Mouse (Mus musculus): ENCODE results near the gene Mapk9. TPM values are rescaled to one million over a fixed set of nuclear protein-coding genes. Genes with fewer than 3 reads are reported as not detected.

Mapk9 gene
- polyA plus RNA-seq, 1 experiment from 2014 or later, result 38.4 TPM

DNA sequence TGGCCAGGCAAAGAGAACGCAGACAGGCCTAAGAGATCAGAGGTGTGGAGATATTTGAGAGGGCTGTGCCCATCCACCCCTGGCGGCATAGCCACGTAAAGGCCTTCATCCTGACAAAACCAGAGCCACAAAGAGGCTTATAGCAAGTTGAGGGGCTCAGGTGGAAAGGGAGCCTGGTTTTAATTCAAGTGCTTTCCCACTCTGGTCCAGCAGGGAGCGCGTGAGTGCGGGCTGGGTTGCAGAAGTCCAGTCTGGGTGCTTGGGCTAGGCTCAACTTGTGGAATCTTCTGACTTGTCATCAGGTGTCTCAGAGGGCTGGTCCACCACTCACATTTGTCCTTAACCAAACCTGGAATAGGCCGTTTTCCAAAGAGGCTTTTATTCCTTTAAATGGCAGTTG is 56.8 kb downstream of the Mapk9 start:
- peak; percentile 83 for TF ChIP-seq CTCF (IDR thresholded peaks at IDR 0.05; ENCODE audit: low read depth)
- peak; percentile 25; the same call in 1 of the 2 replicates for ATAC-seq (ENCODE audit: insufficient read depth)
- Histone ChIP-seq H3K36me3 (ENCODE audit: insufficient read depth) (no peaks in the 10 kb centered on the region), H3K4me2 (no peak overlapping the region), H3K4me1 (ENCODE audit: insufficient read depth) (no peaks in the 10 kb centered on the region), H3K27ac (ENCODE audit: low read depth) (no peak overlapping the region), H3K9me3 (ENCODE audit: low read depth, low read length) (no peaks in the 10 kb centered on the region), H3K4me3 (ENCODE audit: low read depth, low read length) (no peak overlapping the region), H3K27me3 (ENCODE audit: insufficient read depth, low read length) (peaks cover 30% of the 10 kb centered on the region), H3K9ac (no peak overlapping the region)
- DNase-seq, result peak; percentile 73
- WGBS, result 14% methylated on average over 7 of the region's 7 CpGs

DNA sequence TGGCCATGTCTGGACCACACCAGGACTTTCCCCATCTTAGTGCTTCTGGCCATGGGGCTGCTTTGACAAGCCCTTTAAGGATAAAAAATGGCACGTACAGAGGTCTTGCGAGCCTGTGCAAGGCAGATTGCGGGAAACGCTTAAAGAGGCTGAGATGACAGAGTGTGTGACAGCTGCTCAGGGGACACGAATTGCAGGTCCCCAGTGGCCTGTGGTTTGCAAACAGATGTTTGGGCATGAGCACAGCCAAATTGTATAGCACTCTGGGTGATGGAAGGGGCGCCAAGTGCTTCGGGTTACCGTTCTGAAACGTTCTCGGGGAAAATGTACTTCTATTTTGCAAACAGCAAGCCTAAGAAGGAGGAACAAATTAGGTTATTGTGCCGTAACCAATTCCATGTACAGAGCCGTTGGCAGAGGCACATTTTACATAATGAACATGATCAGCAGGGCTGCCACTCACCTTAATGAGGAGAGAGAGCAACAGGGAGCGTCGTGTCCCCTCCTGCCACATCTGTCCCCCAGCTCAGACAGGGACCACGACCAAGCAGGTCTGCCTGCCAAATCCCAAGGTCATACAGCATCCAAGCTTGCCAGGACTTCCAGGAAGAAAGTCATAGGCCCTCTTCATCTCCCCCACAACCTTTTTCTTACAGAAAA is 72.1 kb downstream of the Mapk9 start:
- Histone ChIP-seq H3K27ac (ENCODE audit: low read depth) (no peak overlapping the region), H3K9me3 (ENCODE audit: low read depth, low read length) (no peaks in the 10 kb centered on the region), H3K9ac (no peak overlapping the region), H3K4me3 (ENCODE audit: low read depth, low read length) (no peak overlapping the region), H3K4me1 (ENCODE audit: insufficient read depth) (no peaks in the 10 kb centered on the region), H3K27me3 (ENCODE audit: insufficient read depth, low read length) (no peaks in the 10 kb centered on the region), H3K36me3 (ENCODE audit: insufficient read depth) (no peaks in the 10 kb centered on the region), H3K4me2 (no peak overlapping the region)
- WGBS, result 43% methylated on average over 15 of the region's 15 CpGs
- TF ChIP-seq CTCF (IDR thresholded peaks at IDR 0.05; ENCODE audit: low read depth), result no peak
- ATAC-seq (ENCODE audit: insufficient read depth), result no peak
- no peak for DNase-seq

GRCm38 (mm10) chr11:49919304-49919703 is 72.8 kb downstream of the Mapk9 start:
- H3K4me3 ChIP-seq (ENCODE audit: low read depth, low read length), result no peak overlapping the region
- no peaks in the 10 kb centered on the region for H3K36me3 ChIP-seq (ENCODE audit: insufficient read depth)
- no peak overlapping the region for H3K9ac ChIP-seq
- no peaks in the 10 kb centered on the region for H3K9me3 ChIP-seq (ENCODE audit: low read depth, low read length)
- H3K4me1 ChIP-seq (ENCODE audit: insufficient read depth), result no peaks in the 10 kb centered on the region
- 85% methylated on average over 6 of the region's 6 CpGs for WGBS
- DNase-seq, result no peak
- TF ChIP-seq CTCF (IDR thresholded peaks at IDR 0.05; ENCODE audit: low read depth), result no peak
- no peak for ATAC-seq (ENCODE audit: insufficient read depth)
- H3K4me2 ChIP-seq, result no peak overlapping the region
- no peaks in the 10 kb centered on the region for H3K27me3 ChIP-seq (ENCODE audit: insufficient read depth, low read length)
- no peak overlapping the region for H3K27ac ChIP-seq (ENCODE audit: low read depth)

- no peak for TF ChIP-seq CTCF (IDR thresholded peaks at IDR 0.05; ENCODE audit: low read depth)
- Histone ChIP-seq H3K36me3 (ENCODE audit: insufficient read depth) (no peaks in the 10 kb centered on the region), H3K27me3 (ENCODE audit: insufficient read depth, low read length) (no peaks in the 10 kb centered on the region), H3K9ac (no peak overlapping the region), H3K27ac (ENCODE audit: low read depth) (no peak overlapping the region), H3K4me3 (ENCODE audit: low read depth, low read length) (no peak overlapping the region), H3K4me2 (no peak overlapping the region), H3K9me3 (ENCODE audit: low read depth, low read length) (no peaks in the 10 kb centered on the region), H3K4me1 (ENCODE audit: insufficient read depth) (no peaks in the 10 kb centered on the region)
- WGBS, result 76% methylated on average over 9 of the region's 9 CpGs
- no peak for ATAC-seq (ENCODE audit: insufficient read depth)
- no peak for DNase-seq
These were observed 77.0 kb downstream of the Mapk9 start for GRCm38 (mm10) chr11:49923539-49923938.

GRCm38 (mm10) chr11:49926183-49926582 is 79.6 kb downstream of the Mapk9 start:
- Histone ChIP-seq H3K4me2 (no peak overlapping the region), H3K27me3 (ENCODE audit: insufficient read depth, low read length) (no peaks in the 10 kb centered on the region), H3K4me3 (ENCODE audit: low read depth, low read length) (no peak overlapping the region), H3K36me3 (ENCODE audit: insufficient read depth) (no peaks in the 10 kb centered on the region), H3K9me3 (ENCODE audit: low read depth, low read length) (no peaks in the 10 kb centered on the region), H3K4me1 (ENCODE audit: insufficient read depth) (no peaks in the 10 kb centered on the region), H3K9ac (no peak overlapping the region), H3K27ac (ENCODE audit: low read depth) (no peak overlapping the region)
- DNase-seq (peak; percentile 19), ATAC-seq (ENCODE audit: insufficient read depth) (no peak)
- no peak for TF ChIP-seq CTCF (IDR thresholded peaks at IDR 0.05; ENCODE audit: low read depth)
- 66% methylated on average over 7 of the region's 7 CpGs for WGBS

DNA sequence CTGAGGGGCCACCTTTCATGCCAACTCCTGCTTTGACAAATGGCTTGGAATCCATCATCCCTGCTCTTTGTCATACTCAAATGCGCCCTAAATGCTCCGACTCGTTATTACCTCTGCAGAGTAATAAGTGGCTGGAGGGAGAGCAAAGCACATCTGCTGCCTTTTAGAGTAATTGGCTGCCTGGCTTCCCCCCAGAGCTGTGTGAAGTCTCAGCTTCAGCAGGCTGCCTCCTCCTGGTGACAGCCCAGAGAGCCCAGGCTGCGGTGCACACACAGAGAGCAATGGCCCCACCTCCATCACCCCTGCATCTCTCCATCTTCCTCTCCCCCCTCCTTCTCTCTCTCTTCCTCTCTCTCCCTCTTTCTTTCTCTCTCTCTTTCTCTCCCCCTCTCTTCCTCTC is 80.6 kb downstream of the Mapk9 start:
- H3K36me3 ChIP-seq (ENCODE audit: insufficient read depth), result no peaks in the 10 kb centered on the region
- no peak overlapping the region for H3K9ac ChIP-seq
- TF ChIP-seq CTCF (IDR thresholded peaks at IDR 0.05; ENCODE audit: low read depth), result no peak
- ATAC-seq (ENCODE audit: insufficient read depth) (no peak), DNase-seq (no peak)
- 30% methylated on average over 4 of the region's 4 CpGs for WGBS
- no peaks in the 10 kb centered on the region for H3K9me3 ChIP-seq (ENCODE audit: low read depth, low read length)
- no peaks in the 10 kb centered on the region for H3K27me3 ChIP-seq (ENCODE audit: insufficient read depth, low read length)
- H3K4me1 ChIP-seq (ENCODE audit: insufficient read depth), result no peaks in the 10 kb centered on the region
- no peak overlapping the region for H3K4me2 ChIP-seq
- no peak overlapping the region for H3K4me3 ChIP-seq (ENCODE audit: low read depth, low read length)
- H3K27ac ChIP-seq (ENCODE audit: low read depth), result no peak overlapping the region

- Histone ChIP-seq H3K4me2 (no peak overlapping the region), H3K27ac (ENCODE audit: low read depth) (no peak overlapping the region), H3K9me3 (ENCODE audit: low read depth, low read length) (no peaks in the 10 kb centered on the region), H3K27me3 (ENCODE audit: insufficient read depth, low read length) (no peaks in the 10 kb centered on the region), H3K9ac (no peak overlapping the region), H3K4me3 (ENCODE audit: low read depth, low read length) (no peak overlapping the region), H3K36me3 (ENCODE audit: insufficient read depth) (no peaks in the 10 kb centered on the region), H3K4me1 (ENCODE audit: insufficient read depth) (no peaks in the 10 kb centered on the region)
- no peak for TF ChIP-seq CTCF (IDR thresholded peaks at IDR 0.05; ENCODE audit: low read depth)
- WGBS, result 63% methylated on average over 6 of the region's 6 CpGs
- no peak for ATAC-seq (ENCODE audit: insufficient read depth)
- no peak for DNase-seq
These were observed 81.1 kb downstream of the Mapk9 start for GRCm38 (mm10) chr11:49927670-49928069.

All from lung, embryonic 14.5 days (tissue).